Mouse (Mus musculus) CH12.LX (cell line): ENCODE data around the gene Lrrc28.

Source experiments
- CHD1 ChIP-seq: IDR thresholded peaks from 2 replicates; pipeline ENCODE4 v1.6.1; 2012; ENCODE audit warnings: low read depth, low read length, improper control_type of control experiment, inconsistent platforms
- CTCF ChIP-seq, 2 experiments: IDR thresholded peaks in 1 of 2; conservative IDR thresholded peaks in 1 of 2; 2 replicates each; pipeline ENCODE4 v1.5.1; 2011 to 2012; ENCODE audit warnings: low read depth in 2 of 2, low read length in 2 of 2, improper control_type of control experiment in 1 of 2, inconsistent platforms in 1 of 2, mild to moderate bottlenecking in 1 of 2, moderate library complexity in 1 of 2

DNA sequence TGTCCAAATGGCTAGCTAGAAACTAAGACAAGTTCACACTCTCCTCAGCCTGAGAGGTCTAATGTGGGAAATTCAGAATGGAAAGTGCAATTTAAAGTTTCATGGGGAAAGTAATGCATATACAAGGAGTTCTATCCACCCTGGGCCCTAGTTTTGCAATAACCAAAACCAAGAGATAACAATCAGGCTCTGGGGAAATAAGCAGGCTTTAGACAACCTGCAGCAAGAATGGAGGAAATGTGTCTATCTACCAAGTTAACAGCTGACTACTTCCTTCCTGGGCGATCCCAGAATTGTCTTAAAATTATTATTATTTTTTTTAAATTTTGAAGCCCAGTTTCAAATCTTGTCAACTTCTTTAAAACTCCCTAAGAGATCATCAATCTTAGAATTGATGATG, 48.7 kb downstream of the Lrrc28 start:
- TF ChIP-seq CHD1: no peak
- no peak for TF ChIP-seq CTCF (conservative IDR thresholded peaks at IDR 0.05 in 1 of 2, IDR thresholded peaks at IDR 0.05 in 1 of 2; ENCODE audit: low read depth in 2 of 2, low read length in 2 of 2)
